Mouse (Mus musculus): Measurements from ENCODE around the gene Ctcf.

- TF ChIP-seq CTCF (conservative IDR thresholded peaks at IDR 0.05; ENCODE audit: insufficient read depth, insufficient read length, low read depth, low read length) (no peak), POLR2A (IDR thresholded peaks at IDR 0.05; ENCODE audit: low read depth, low read length) (no peak)
Observed at GRCm38 (mm10) chr8:105708675-105709074, 72.3 kb downstream of the Ctcf start.
